Mouse (Mus musculus) kidney, adult 2 months (tissue): Measurements from ENCODE around the gene Dcaf15. TPM values are rescaled to one million over a fixed set of nuclear protein-coding genes. Genes with fewer than 3 reads are reported as not detected.

Source experiments
- DNase-seq: peaks from one replicate; pipeline ENCODE4 v3.0.0; 2021
- H3K27ac ChIP-seq: fragments of 200-500 bp; 2 replicates; pipeline ENCODE4 v1.5.1; 2012; ENCODE audit warnings: low read depth, low read length, control low read depth, inconsistent platforms; ENCODE audit not compliant: insufficient read depth
- H3K27me3 ChIP-seq: fragments of 200-500 bp; replicated peaks from 2 replicates; pipeline ENCODE4 v1.6.1; 2012; ENCODE audit warnings: mild to moderate bottlenecking, moderate library complexity, low read length, inconsistent platforms; ENCODE audit not compliant: control insufficient read depth, insufficient read depth
- H3K36me3 ChIP-seq: fragments of 200-500 bp; 2 replicates; pipeline ENCODE4 v1.6.1; 2012; ENCODE audit warnings: mild to moderate bottlenecking, moderate library complexity, low read length, inconsistent platforms; ENCODE audit not compliant: control insufficient read depth, insufficient read depth
- H3K4me1 ChIP-seq: fragments of 200-500 bp; 2 replicates; pipeline ENCODE4 v1.6.1; 2011; ENCODE audit warnings: low read length; ENCODE audit not compliant: control insufficient read depth, insufficient read depth
- H3K4me3 ChIP-seq: fragments of 200-500 bp; 2 replicates; pipeline ENCODE4 v1.5.1; 2011; ENCODE audit warnings: mild to moderate bottlenecking, low read depth, low read length, control low read depth; ENCODE audit not compliant: insufficient read depth
- CTCF ChIP-seq: fragments of 200-500 bp; conservative IDR thresholded peaks from 2 replicates; pipeline ENCODE4 v1.5.1; 2011; ENCODE audit warnings: low read depth, mild to moderate bottlenecking, control low read depth, low read length, moderate library complexity, mixed read lengths; ENCODE audit not compliant: insufficient read depth, insufficient read length
- POLR2A ChIP-seq: fragments of 200-500 bp; IDR thresholded peaks from one replicate; pipeline ENCODE4 v1.6.1; 2011; ENCODE audit warnings: low read depth, low read length, control low read depth
- WGBS: fragments of 180-500 bp; shearing (Covaris S2); methylation state at CpG from one replicate; pipeline ENCODE4 v1.1.7; 2018; 5-methylcytosine and 5-hydroxymethylcytosine counted together
- polyA plus RNA-seq: library from polyadenylated mRNA; depleted of rRNA; stranded (reverse); fragments of >200 nt; gene quantifications from 2 replicates; pipeline ENCODE4 v1.2.3, GENCODE M21; 2012

The Dcaf15 gene
- polyA plus RNA-seq, 1 experiment = 28.2 TPM

- Histone ChIP-seq H3K4me1 (no peaks in the 10 kb centered on the region), H3K36me3 (no peaks in the 10 kb centered on the region), H3K27ac (no peak within 1 kb of the TSS), H3K4me3 (no peak within 1 kb of the TSS), H3K27me3 (no peaks in the 10 kb centered on the region)
- no peak for DNase-seq
- TF ChIP-seq CTCF = no peak
- TF ChIP-seq POLR2A = no peak
- WGBS = 55% methylated on average over 9 of the region's 9 CpGs
Measured at GRCm38 (mm10) chr8:84125656-84126055, 21.1 kb upstream of the Dcaf15 start, which contains the start of gene Podnl1. Gene Podnl1, plus strand, starts transcription at chr8:84125989.

DNA sequence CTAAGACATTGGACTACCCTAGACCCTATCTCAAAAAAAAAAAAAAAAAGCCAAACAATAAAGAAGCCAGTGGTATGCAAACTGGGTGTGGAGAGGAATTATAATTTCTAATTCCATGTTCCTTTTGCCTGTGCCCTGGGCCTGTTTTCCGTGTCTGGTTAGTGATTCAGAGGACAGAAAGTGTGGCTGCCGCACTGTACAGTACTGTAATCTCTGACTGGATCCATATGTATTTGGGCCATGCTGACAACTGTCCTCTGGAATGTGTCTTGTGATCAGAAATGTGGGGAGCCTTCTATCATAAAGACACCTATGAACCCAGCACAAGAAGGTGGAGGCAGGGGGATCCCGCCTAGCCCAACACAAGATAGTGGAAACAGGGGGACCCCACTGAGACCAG is 17.6 kb upstream of the Dcaf15 start:
- WGBS = 85% methylated on average over 3 of the region's 3 CpGs

GRCm38 (mm10) chr8:84115646-84116045 is 11.1 kb upstream of the Dcaf15 start:
- no peak for DNase-seq
- Histone ChIP-seq H3K4me1 (no peaks in the 10 kb centered on the region), H3K4me3 (no peak overlapping the region), H3K27ac (no peak overlapping the region), H3K36me3 (no peaks in the 10 kb centered on the region), H3K27me3 (no peaks in the 10 kb centered on the region)
- WGBS = 90% methylated on average over 6 of the region's 6 CpGs
- TF ChIP-seq POLR2A = no peak
- TF ChIP-seq CTCF = no peak

More for the DNA sequence above, 17.6 kb upstream of the Dcaf15 start:
- H3K4me1 ChIP-seq = no peaks in the 10 kb centered on the region
- DNase-seq = no peak
- H3K36me3 ChIP-seq = no peaks in the 10 kb centered on the region
- no peak for TF ChIP-seq CTCF
- TF ChIP-seq POLR2A = no peak
- H3K27ac ChIP-seq = no peak overlapping the region
- H3K4me3 ChIP-seq = no peak overlapping the region
- no peaks in the 10 kb centered on the region for H3K27me3 ChIP-seq

DNA sequence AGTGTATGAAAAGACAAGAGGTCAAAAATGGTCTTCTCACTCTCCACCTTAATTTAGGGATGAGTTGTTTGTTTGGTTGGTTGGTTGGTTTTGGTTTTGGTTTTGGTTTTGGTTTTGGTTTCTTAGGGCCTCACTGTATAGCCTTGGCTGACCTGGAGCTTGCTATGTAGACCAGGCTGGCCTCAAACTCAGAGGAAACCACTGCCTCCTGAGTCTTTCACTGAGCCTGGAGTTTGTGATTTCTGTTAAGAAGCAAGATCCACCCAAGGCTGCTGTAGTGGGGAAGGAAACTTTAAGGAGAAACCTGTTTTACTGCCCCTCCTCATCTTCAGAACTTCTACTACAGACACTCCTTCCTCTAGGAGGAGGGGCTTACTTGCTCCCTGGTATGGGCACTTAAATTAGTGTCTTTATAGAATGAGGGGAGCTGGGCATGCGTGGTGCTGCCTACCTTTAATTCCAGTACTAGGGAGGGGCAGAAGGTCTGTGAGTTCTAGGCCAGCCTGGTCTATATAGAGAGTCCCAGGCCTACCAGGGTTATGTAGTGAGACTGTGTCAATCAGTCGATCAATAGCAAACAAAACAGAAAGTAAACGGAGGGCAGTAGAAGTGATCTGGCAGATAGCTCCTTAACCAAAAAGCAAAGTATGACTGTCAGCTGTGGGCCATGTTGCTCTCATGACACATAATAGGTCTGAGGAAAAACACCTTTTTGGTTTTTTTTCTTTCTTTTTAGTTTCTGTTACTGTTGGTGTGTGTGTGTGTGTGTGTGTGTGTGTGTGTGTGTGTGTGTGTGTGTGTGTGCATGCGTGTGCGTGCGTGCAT is 1.9 kb upstream of the Dcaf15 start:
- 96% methylated on average over 6 of the region's 6 CpGs for WGBS
- no peaks in the 10 kb centered on the region for H3K36me3 ChIP-seq
- H3K27ac ChIP-seq = no peak overlapping the region
- no peak for DNase-seq
- TF ChIP-seq CTCF = no peak
- TF ChIP-seq POLR2A = no peak
- no peak overlapping the region for H3K4me3 ChIP-seq
- H3K27me3 ChIP-seq = no peaks in the 10 kb centered on the region
- H3K4me1 ChIP-seq = peaks cover 6% of the 10 kb centered on the region

DNA sequence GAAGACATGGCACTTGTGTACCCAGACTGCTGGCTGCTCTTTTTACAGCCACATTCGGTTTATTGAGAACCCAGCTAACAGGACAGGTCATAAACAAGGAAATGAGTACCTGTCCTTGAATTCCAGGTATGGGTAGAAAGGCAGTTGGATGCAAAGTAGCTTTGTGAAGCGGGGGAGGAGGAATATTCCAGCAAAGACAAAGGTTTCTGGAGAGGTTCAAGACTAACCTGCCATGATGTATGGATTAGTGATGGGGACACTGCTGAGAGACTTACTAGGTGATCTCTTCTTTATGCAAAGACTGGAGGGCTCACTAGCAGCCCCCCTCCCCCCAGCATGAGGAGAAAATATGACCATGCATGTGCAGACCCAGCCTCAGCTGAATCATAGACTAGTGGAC is 1.1 kb upstream of the Dcaf15 start:
- H3K4me3 ChIP-seq = no peak overlapping the region
- H3K27ac ChIP-seq = no peak overlapping the region
- WGBS = 64% methylated on average over 2 of the region's 2 CpGs
- no peak for TF ChIP-seq POLR2A
- no peak for TF ChIP-seq CTCF
- no peaks in the 10 kb centered on the region for H3K36me3 ChIP-seq
- peaks cover 6% of the 10 kb centered on the region for H3K4me1 ChIP-seq
- no peaks in the 10 kb centered on the region for H3K27me3 ChIP-seq
- no peak for DNase-seq

- DNase-seq = no peak
Measured at GRCm38 (mm10) chr8:84104221-84104620, 347 bp downstream of the Dcaf15 start.

GRCm38 (mm10) chr8:84103601-84104000 is 967 bp downstream of the Dcaf15 start:
- peak; percentile 82 for DNase-seq
- Histone ChIP-seq H3K27ac (peak overlapping the region; percentile 33; the same call in 1 of the 2 replicates), H3K27me3 (no peaks in the 10 kb centered on the region), H3K4me3 (peak overlapping the region; percentile 74), H3K4me1 (peaks cover 6% of the 10 kb centered on the region), H3K36me3 (no peaks in the 10 kb centered on the region)
- WGBS = 22% methylated on average over 3 of the region's 3 CpGs
- TF ChIP-seq CTCF (no peak), POLR2A (no peak)

More at GRCm38 (mm10) chr8:84104221-84104620, 347 bp downstream of the Dcaf15 start:
- Histone ChIP-seq H3K27ac (0 out of 2 replicates have a peak overlapping the region, but pooled peaks have one; percentile 33), H3K4me3 (peak overlapping the region; percentile 74), H3K36me3 (no peaks in the 10 kb centered on the region), H3K27me3 (no peaks in the 10 kb centered on the region), H3K4me1 (peaks cover 6% of the 10 kb centered on the region)
- TF ChIP-seq POLR2A (no peak), CTCF (0 out of 2 replicates have a peak, but pooled peaks have one; percentile 24)
- 2% methylated on average over 29 of the region's 29 CpGs for WGBS
